Mouse (Mus musculus): ENCODE measurements around the gene Gm10563. TPM values are rescaled to one million over a fixed set of nuclear protein-coding genes. Genes with fewer than 3 reads are reported as not detected.
"Not testable (repeated sequence)": the region's sequence is repeated elsewhere in the genome, so short reads cannot be mapped to it uniquely, and the experiment has no call there.

The Gm10563 gene
- polyA plus RNA-seq, 1 experiment from 2014 or later = not detected

DNA sequence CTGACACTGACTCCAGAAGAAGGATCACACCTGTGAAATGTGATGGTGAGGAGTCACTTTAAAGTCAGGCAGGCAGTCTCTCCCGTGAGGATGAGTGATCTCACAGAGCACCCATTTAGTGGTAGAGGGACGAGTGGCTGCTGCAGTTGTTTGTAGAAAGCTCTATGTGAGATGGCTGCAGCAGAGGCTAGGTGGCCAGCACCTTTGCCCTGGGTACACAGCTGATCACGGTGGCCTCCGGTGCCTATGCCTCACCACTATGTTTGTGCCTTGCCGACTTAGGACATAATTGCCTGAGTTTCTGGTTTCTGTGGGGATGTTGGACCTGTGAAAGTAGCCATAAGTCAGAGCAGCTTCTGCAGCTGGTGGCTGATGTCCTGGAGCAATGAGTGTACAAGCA lies 67.5 kb downstream of the Gm10563 start:
- H3K27ac ChIP-seq = no peak overlapping the region
- no peaks in the 10 kb centered on the region for H3K27me3 ChIP-seq (ENCODE audit: insufficient read depth, poor library complexity, severe bottlenecking)
- WGBS = 86% methylated on average over 5 of the region's 5 CpGs
- DNase-seq (ENCODE audit: low spot score) = no peak
- peaks cover 42% of the 10 kb centered on the region for H3K36me3 ChIP-seq
- no peaks in the 10 kb centered on the region; the same call in 1 of the 2 replicates for H3K4me1 ChIP-seq
- no peak overlapping the region for H3K4me3 ChIP-seq
- H3K9me3 ChIP-seq = no peaks in the 10 kb centered on the region

DNA sequence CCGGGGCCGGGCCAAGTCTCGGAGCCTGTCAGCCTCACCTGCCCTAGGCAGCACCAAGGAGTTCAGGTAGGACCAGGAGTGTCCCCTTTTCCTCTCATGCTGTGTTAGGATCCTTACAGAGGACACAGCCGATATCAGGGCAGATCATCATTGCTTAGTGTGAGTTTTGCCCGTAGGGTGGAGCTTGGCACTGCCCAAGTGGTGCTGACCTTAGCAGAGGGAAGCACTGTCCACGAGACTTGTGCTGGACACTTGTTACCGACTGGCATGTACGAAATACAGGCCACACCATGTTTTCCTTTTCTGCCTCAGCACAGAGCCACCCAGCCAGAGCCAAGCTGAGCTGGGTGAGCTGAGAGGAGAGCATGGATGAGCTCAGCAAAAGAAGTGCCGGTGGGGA lies 68.1 kb downstream of the Gm10563 start:
- no peak overlapping the region for H3K27ac ChIP-seq
- no peak overlapping the region for H3K4me3 ChIP-seq
- H3K36me3 ChIP-seq = peaks cover 36% of the 10 kb centered on the region
- 90% methylated on average over 9 of the region's 9 CpGs for WGBS
- H3K27me3 ChIP-seq (ENCODE audit: insufficient read depth, poor library complexity, severe bottlenecking) = no peaks in the 10 kb centered on the region
- no peaks in the 10 kb centered on the region; the same call in 1 of the 2 replicates for H3K4me1 ChIP-seq
- no peak for DNase-seq (ENCODE audit: low spot score)
- H3K9me3 ChIP-seq = no peaks in the 10 kb centered on the region

DNA sequence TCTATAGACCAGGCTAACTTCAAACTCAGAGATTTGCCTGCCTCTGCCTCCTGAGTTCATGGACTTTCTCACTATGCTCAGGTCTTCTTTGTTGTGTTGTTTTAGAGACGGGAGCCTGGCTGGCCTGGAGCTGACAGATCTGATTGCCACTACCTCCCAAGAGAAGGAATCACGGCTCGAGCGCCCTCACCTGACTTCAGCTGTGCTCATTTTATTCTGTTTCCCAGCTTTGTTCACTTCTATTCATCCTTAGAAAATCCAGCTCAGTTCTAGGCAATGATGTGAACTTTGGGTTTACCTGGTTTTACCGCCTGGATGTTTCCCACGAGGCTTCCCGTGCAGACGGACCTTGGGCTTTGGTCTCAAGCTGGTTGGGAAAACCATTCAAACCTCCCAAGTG lies 69.7 kb downstream of the Gm10563 start:
- H3K4me3 ChIP-seq = no peak overlapping the region
- peaks cover 5% of the 10 kb centered on the region for H3K4me1 ChIP-seq
- H3K9me3 ChIP-seq = no peaks in the 10 kb centered on the region
- no peak for DNase-seq (ENCODE audit: low spot score)
- no peaks in the 10 kb centered on the region for H3K27me3 ChIP-seq (ENCODE audit: insufficient read depth, poor library complexity, severe bottlenecking)
- H3K27ac ChIP-seq = no peak overlapping the region
- H3K36me3 ChIP-seq = peaks cover 32% of the 10 kb centered on the region
- whole genome bisulfite sequencing = 88% methylated on average over 8 of the region's 8 CpGs

DNA sequence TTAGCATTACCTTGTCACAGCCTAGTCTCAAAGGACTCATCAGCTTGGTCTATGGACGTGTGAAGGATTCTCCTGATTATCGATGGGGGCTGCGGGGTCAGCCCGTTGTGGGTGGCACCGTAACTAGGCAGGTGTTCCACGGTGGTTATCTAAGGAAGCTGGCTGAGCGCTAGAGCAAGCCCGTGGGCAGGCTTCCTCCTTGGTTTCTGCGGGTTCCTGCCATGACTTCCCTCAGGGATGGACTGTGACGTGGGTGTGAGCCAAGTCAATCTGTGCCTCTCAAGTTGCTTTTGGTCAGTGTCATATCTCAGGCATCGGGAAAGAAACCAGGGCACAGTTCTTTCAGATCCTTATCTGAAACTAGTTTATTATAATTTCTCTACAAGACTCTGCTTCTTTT lies 70.3 kb downstream of the Gm10563 start:
- no peak for DNase-seq (ENCODE audit: low spot score)

DNA sequence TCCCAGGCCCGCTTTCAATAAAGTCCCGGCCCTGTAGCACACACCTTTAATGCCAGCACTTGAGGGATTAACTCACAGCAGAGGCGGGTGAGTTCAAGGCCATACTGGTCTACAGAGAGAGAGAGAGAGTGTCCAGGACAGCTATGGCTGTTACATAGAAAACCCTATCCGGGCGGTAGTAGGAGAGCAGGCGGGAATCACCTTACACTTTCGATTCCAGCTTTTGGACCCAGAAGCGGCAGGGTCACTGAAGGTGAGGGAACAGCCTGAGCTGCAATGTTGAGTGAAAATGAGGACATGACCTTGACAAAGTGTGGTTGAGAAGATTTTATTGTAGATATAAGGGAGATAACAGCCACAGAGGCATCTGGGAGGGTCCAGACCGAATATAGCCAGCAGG lies 71.3 kb downstream of the Gm10563 start:
- no peak for DNase-seq (ENCODE audit: low spot score)
- Histone ChIP-seq H3K27ac (no peak overlapping the region), H3K9me3 (no peaks in the 10 kb centered on the region), H3K36me3 (peaks cover 21% of the 10 kb centered on the region), H3K4me1 (peaks cover 5% of the 10 kb centered on the region), H3K4me3 (no peak overlapping the region), H3K27me3 (ENCODE audit: insufficient read depth, poor library complexity, severe bottlenecking) (no peaks in the 10 kb centered on the region)
- WGBS = 91% methylated on average over 9 of the region's 9 CpGs

More for the DNA sequence above, 70.3 kb downstream of the Gm10563 start:
- 82% methylated on average over 11 of the region's 11 CpGs for WGBS
- Histone ChIP-seq H3K4me1 (peaks cover 5% of the 10 kb centered on the region), H3K9me3 (no peaks in the 10 kb centered on the region), H3K27me3 (ENCODE audit: insufficient read depth, poor library complexity, severe bottlenecking) (no peaks in the 10 kb centered on the region), H3K36me3 (peaks cover 31% of the 10 kb centered on the region), H3K27ac (no peak overlapping the region), H3K4me3 (no peak overlapping the region)

GRCm38 (mm10) chr4:155573155-155573554 lies 72.1 kb downstream of the Gm10563 start:
- WGBS = 90% methylated on average over 2 of the region's 2 CpGs

GRCm38 (mm10) chr4:155571442-155571841 lies 73.8 kb downstream of the Gm10563 start:
- H3K27me3 ChIP-seq (ENCODE audit: insufficient read depth, poor library complexity, severe bottlenecking) = no peaks in the 10 kb centered on the region
- no peak overlapping the region for H3K4me3 ChIP-seq
- WGBS = 73% methylated on average over 2 of the region's 2 CpGs
- H3K9me3 ChIP-seq = no peaks in the 10 kb centered on the region
- H3K4me1 ChIP-seq = peaks cover 7% of the 10 kb centered on the region
- no peaks in the 10 kb centered on the region for H3K36me3 ChIP-seq
- H3K27ac ChIP-seq = no peak overlapping the region
- no peak for DNase-seq (ENCODE audit: low spot score)

More at GRCm38 (mm10) chr4:155573155-155573554, 72.1 kb downstream of the Gm10563 start:
- peaks cover 5% of the 10 kb centered on the region for H3K4me1 ChIP-seq
- H3K27ac ChIP-seq = no peak overlapping the region
- DNase-seq (ENCODE audit: low spot score) = no peak
- no peak overlapping the region for H3K4me3 ChIP-seq
- no peaks in the 10 kb centered on the region for H3K9me3 ChIP-seq
- H3K36me3 ChIP-seq = peaks cover 13% of the 10 kb centered on the region
- H3K27me3 ChIP-seq (ENCODE audit: insufficient read depth, poor library complexity, severe bottlenecking) = no peaks in the 10 kb centered on the region

DNA sequence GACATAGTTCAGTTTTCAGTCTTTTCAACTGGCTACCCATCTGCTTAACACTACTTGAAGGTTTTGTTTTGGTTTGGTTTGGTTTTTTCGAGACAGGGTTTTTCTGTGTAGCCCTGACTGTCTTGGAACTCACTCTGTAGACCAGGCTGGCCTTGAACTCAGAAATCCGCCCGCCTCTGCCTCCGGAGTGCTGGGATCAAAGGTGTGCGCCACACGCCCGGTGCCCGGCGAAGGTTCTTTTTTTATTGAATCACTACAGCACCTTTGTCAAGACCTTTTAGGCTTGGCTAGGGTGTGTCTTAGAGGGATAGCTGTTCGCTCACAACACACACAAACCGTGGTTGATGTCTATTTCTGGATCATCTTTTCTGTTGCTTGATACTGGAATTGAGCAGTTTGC lies 74.9 kb downstream of the Gm10563 start:
- 92% methylated on average over 11 of the region's 11 CpGs for WGBS
- H3K36me3 ChIP-seq; DNase-seq (ENCODE audit: low spot score); H3K9me3 ChIP-seq; H3K4me3 ChIP-seq; H3K27ac ChIP-seq; H3K27me3 ChIP-seq (ENCODE audit: insufficient read depth, poor library complexity, severe bottlenecking): not testable (repeated sequence)
- peaks cover 13% of the 10 kb centered on the region for H3K4me1 ChIP-seq

GRCm38 (mm10) chr4:155569818-155570217 lies 75.4 kb downstream of the Gm10563 start:
- no peak overlapping the region for H3K4me3 ChIP-seq
- no peak for DNase-seq (ENCODE audit: low spot score)
- H3K27ac ChIP-seq = no peak overlapping the region
- no peaks in the 10 kb centered on the region for H3K36me3 ChIP-seq
- H3K27me3 ChIP-seq (ENCODE audit: insufficient read depth, poor library complexity, severe bottlenecking) = no peaks in the 10 kb centered on the region
- 88% methylated on average over 6 of the region's 6 CpGs for WGBS
- no peaks in the 10 kb centered on the region for H3K9me3 ChIP-seq
- H3K4me1 ChIP-seq = peaks cover 18% of the 10 kb centered on the region

DNA sequence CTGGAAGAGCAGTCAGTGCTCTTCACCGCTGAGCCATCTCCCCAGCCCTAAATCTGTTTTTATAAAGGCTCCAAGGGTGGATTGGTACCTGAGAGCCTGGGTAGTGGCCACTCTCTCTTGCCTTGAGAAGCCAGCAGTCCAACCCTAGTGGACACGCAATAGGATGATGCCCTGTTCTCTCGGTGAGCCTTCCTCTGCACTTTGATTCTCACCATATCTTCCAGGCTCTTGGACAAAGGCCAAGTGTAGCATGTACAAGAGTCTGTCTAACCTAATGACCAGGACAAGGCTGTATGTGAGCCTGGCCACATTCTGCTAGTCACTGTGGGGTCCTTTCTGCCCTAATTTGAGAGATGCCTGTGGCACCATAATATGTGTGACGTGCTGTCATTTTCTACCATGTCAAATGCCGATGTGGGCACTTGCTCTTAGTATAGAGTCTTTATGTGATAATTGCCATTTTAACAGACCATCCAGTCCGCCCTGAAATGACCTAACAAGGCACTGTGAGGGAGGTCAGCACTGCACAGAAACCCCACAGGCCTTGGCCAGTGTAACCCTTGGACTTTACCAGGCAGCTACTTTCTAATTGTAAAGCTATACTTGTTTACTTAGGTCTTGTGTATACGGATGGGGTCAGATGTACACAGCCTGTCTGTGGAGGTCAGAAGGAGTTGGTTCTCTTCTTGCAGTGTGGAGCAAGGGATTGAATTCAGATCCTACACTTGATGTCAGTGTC lies 76.4 kb downstream of the Gm10563 start:
- Histone ChIP-seq H3K9me3 (no peaks in the 10 kb centered on the region), H3K36me3 (no peaks in the 10 kb centered on the region), H3K27me3 (ENCODE audit: insufficient read depth, poor library complexity, severe bottlenecking) (no peaks in the 10 kb centered on the region), H3K27ac (no peak overlapping the region), H3K4me3 (no peak overlapping the region), H3K4me1 (peaks cover 28% of the 10 kb centered on the region)
- 86% methylated on average over 7 of the region's 7 CpGs for WGBS
- DNase-seq (ENCODE audit: low spot score) = no peak

GRCm38 (mm10) chr4:155568170-155568569 lies 77.0 kb downstream of the Gm10563 start:
- Histone ChIP-seq H3K4me3 (no peak overlapping the region), H3K36me3 (no peaks in the 10 kb centered on the region), H3K27ac (no peak overlapping the region), H3K4me1 (peaks cover 33% of the 10 kb centered on the region), H3K27me3 (ENCODE audit: insufficient read depth, poor library complexity, severe bottlenecking) (no peaks in the 10 kb centered on the region), H3K9me3 (no peaks in the 10 kb centered on the region)
- WGBS = 39% methylated on average over 2 of the region's 2 CpGs
- DNase-seq (ENCODE audit: low spot score) = no peak

GRCm38 (mm10) chr4:155566555-155566954 lies 78.7 kb downstream of the Gm10563 start:
- H3K4me1 ChIP-seq = peaks cover 46% of the 10 kb centered on the region
- DNase-seq (ENCODE audit: low spot score) = no peak
- H3K9me3 ChIP-seq = no peaks in the 10 kb centered on the region
- H3K4me3 ChIP-seq = no peak overlapping the region
- H3K27ac ChIP-seq = no peak overlapping the region
- H3K36me3 ChIP-seq = no peaks in the 10 kb centered on the region
- H3K27me3 ChIP-seq (ENCODE audit: insufficient read depth, poor library complexity, severe bottlenecking) = no peaks in the 10 kb centered on the region
- 57% methylated on average over 8 of the region's 8 CpGs for WGBS
